Mouse (Mus musculus): ENCODE results near the gene Fam20c. TPM values are rescaled to one million over a fixed set of nuclear protein-coding genes. Genes with fewer than 3 reads are reported as not detected.

Fam20c gene
- total RNA-seq, 2 experiments from 2014 or later: 39.3 to 41.0 TPM

GRCm38 (mm10) chr5:138755453-138756301, 1.4 kb downstream of the Fam20c start:
- DNase-seq (ENCODE audit: low spot score in 2 of 2): peak; percentile 25 to 55

- peak; percentile 34 to 56 for DNase-seq (ENCODE audit: low spot score in 2 of 2)
Measured at GRCm38 (mm10) chr5:138756311-138757085, 2.2 kb downstream of the Fam20c start.

- DNase-seq (ENCODE audit: low spot score in 2 of 2): no peak
Measured at GRCm38 (mm10) chr5:138757135-138757534, 2.8 kb downstream of the Fam20c start.

GRCm38 (mm10) chr5:138757616-138758015, 3.3 kb downstream of the Fam20c start:
- no peak for DNase-seq (ENCODE audit: low spot score in 2 of 2)

- DNase-seq (ENCODE audit: low spot score in 2 of 2): no peak
Measured at GRCm38 (mm10) chr5:138758533-138758932, 4.2 kb downstream of the Fam20c start.

- no peak for DNase-seq (ENCODE audit: low spot score in 2 of 2)
Measured at GRCm38 (mm10) chr5:138761836-138762334, 7.6 kb downstream of the Fam20c start.

- no peak for DNase-seq (ENCODE audit: low spot score in 2 of 2)
Measured at GRCm38 (mm10) chr5:138762361-138762760, 8.0 kb downstream of the Fam20c start.

- DNase-seq (ENCODE audit: low spot score in 2 of 2): no peak
Measured at GRCm38 (mm10) chr5:138764601-138765000, 10.3 kb downstream of the Fam20c start.

GRCm38 (mm10) chr5:138767650-138768049, 13.3 kb downstream of the Fam20c start:
- no peak for DNase-seq (ENCODE audit: low spot score in 2 of 2)

GRCm38 (mm10) chr5:138768704-138769103, 14.4 kb downstream of the Fam20c start:
- no peak for DNase-seq (ENCODE audit: low spot score in 2 of 2)

- DNase-seq (ENCODE audit: low spot score in 2 of 2): no peak
Measured at GRCm38 (mm10) chr5:138769126-138769525, 14.8 kb downstream of the Fam20c start.

GRCm38 (mm10) chr5:138775096-138775495, 20.8 kb downstream of the Fam20c start:
- no peak for DNase-seq (ENCODE audit: low spot score in 2 of 2)

GRCm38 (mm10) chr5:138776346-138776745, 22.0 kb downstream of the Fam20c start:
- peak in 1 of 2 experiments; percentile 23 for DNase-seq (ENCODE audit: low spot score in 2 of 2)

GRCm38 (mm10) chr5:138778731-138779463, 24.6 kb downstream of the Fam20c start:
- peak in 1 of 2 experiments; percentile 19 for DNase-seq (ENCODE audit: low spot score in 2 of 2)

GRCm38 (mm10) chr5:138779655-138780054, 25.3 kb downstream of the Fam20c start:
- no peak for DNase-seq (ENCODE audit: low spot score in 2 of 2)

- DNase-seq (ENCODE audit: low spot score in 2 of 2): no peak
Measured at GRCm38 (mm10) chr5:138782697-138783096, 28.4 kb downstream of the Fam20c start.

- DNase-seq (ENCODE audit: low spot score in 2 of 2): no peak
Measured at GRCm38 (mm10) chr5:138783181-138783580, 28.9 kb downstream of the Fam20c start.

GRCm38 (mm10) chr5:138785986-138786515, 31.7 kb downstream of the Fam20c start:
- no peak for DNase-seq (ENCODE audit: low spot score in 2 of 2)

- no peak for DNase-seq (ENCODE audit: low spot score in 2 of 2)
Measured at GRCm38 (mm10) chr5:138787648-138788047, 33.3 kb downstream of the Fam20c start.

- DNase-seq (ENCODE audit: low spot score in 2 of 2): no peak
Measured at GRCm38 (mm10) chr5:138788481-138789211, 34.3 kb downstream of the Fam20c start.
